Mouse (Mus musculus): ENCODE measurements at regions not wholly inside any gene's neighbourhood (a gene's known extent, or its start where the extent isn't known, plus 50 kb on each side); places are given as distances from the start of the nearest gene placed in this dataset.

DNA sequence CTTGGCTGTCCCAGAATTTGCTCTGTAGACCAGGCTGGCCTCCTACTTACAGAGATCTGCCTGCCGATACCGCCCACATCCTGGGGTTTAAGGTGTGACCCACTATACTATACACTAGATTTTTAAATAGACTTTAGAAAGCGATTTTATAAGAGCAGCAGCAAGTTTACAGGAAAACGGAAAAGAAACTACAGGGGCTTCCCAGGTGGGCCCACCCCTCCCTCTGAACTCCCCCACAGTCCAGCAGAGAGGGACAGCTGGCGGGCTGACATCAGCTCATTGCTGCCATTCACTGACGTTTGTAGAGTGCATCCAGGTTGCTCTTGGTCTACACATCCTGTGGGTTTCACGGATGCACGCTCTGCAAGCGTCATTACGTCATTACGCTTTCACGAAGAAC, 51.2 kb upstream of the Smg1 start:
- H3K4me3 ChIP-seq (ENCODE audit: insufficient read depth, low read depth, low read length): no peak overlapping the region
- H3K4me1 ChIP-seq (ENCODE audit: control insufficient read depth, insufficient read depth, insufficient read length, low read length): no peaks in the 10 kb centered on the region
- H3K27ac ChIP-seq (replicated peaks; ENCODE audit: low read depth, low read length): no peak overlapping the region
